Mouse (Mus musculus) stomach, postnatal 0 days (tissue): ENCODE measurements around the gene Zbtb42.

Experiments
- CTCF ChIP-seq: IDR thresholded peaks from 2 replicates; pipeline ENCODE4 v1.5.1; 2016; ENCODE audit warnings: antibody characterized with exemption, low read depth, mild to moderate bottlenecking, moderate library complexity
- EP300 ChIP-seq: optimal IDR thresholded peaks from 2 replicates; pipeline ENCODE3; 2016; ENCODE audit warnings: antibody characterized with exemption

- TF ChIP-seq CTCF (no peak), EP300 (no peak)
Measured at GRCm38 (mm10) chr12:112661851-112662250, 16.8 kb upstream of the Zbtb42 start.
